Mouse (Mus musculus) limb, embryonic 14.5 days (tissue): ENCODE results near the gene Majin. TPM values are rescaled to one million over a fixed set of nuclear protein-coding genes. Genes with fewer than 3 reads are reported as not detected.

Experiments
- ATAC-seq: fragments of 200-750 bp; cut with Nextera tagmentation; 2 replicates; pipeline ENCODE4 v1.8.0; 2017; ENCODE audit warnings: low read depth, moderate number of reproducible peaks, moderate TSS enrichment; ENCODE audit not compliant: low FRiP score
- DNase-seq: peaks from one replicate; pipeline ENCODE4 v3.0.0-alpha.2; 2015; ENCODE audit warnings: low spot score
- H3K27ac ChIP-seq: fragments of 300-500 bp; sonication (generic); replicated peaks from 2 replicates; pipeline ENCODE4 v1.5.1; 2014; ENCODE audit warnings: low read depth, mild to moderate bottlenecking, low read length, moderate library complexity, mixed read lengths
- H3K27me3 ChIP-seq: fragments of 300-500 bp; sonication (generic); 2 replicates; pipeline ENCODE4 v1.6.1; 2014; ENCODE audit warnings: low read length, mixed read lengths; ENCODE audit not compliant: control insufficient read depth, insufficient read depth
- H3K36me3 ChIP-seq: fragments of 300-500 bp; sonication (generic); 2 replicates; pipeline ENCODE4 v1.6.1; 2014; ENCODE audit warnings: mild to moderate bottlenecking, low read length, moderate library complexity, mixed read lengths; ENCODE audit not compliant: control insufficient read depth, insufficient read depth
- H3K4me1 ChIP-seq: fragments of 300-500 bp; sonication (generic); 2 replicates; pipeline ENCODE4 v1.6.1; 2014; ENCODE audit warnings: antibody characterized with exemption, low read length, mixed read lengths; ENCODE audit not compliant: control insufficient read depth, insufficient read depth
- H3K4me2 ChIP-seq: fragments of 300-500 bp; sonication (generic); replicated peaks from 2 replicates; pipeline ENCODE4 v1.6.1; 2014; ENCODE audit warnings: low read depth, mild to moderate bottlenecking, low read length, moderate library complexity; ENCODE audit not compliant: severe bottlenecking
- H3K4me3 ChIP-seq: fragments of 300-500 bp; sonication (generic); replicated peaks from 2 replicates; pipeline ENCODE4 v1.5.1; 2014; ENCODE audit warnings: low read length
- H3K9ac ChIP-seq: fragments of 300-500 bp; sonication (generic); 2 replicates; pipeline ENCODE4 v1.6.1; 2014; ENCODE audit warnings: mild to moderate bottlenecking, low read depth, low read length, moderate library complexity; ENCODE audit not compliant: severe bottlenecking
- H3K9me3 ChIP-seq: fragments of 300-500 bp; sonication (generic); 2 replicates; pipeline ENCODE4 v1.6.1; 2016; ENCODE audit warnings: low read length; ENCODE audit not compliant: control insufficient read depth
- POLR2A ChIP-seq: fragments of 200-500 bp; IDR thresholded peaks from 2 replicates; pipeline ENCODE4 v1.8.0; 2012; ENCODE audit warnings: inconsistent platforms, mild to moderate bottlenecking, moderate library complexity, borderline replicate concordance; ENCODE audit not compliant: insufficient read depth, insufficient read length; ENCODE audit errors: extremely low read depth
- WGBS: fragments of 180-500 bp; shearing (Covaris S2); extraction: QIAGEN DNeasy Blood & Tissue Kit; methylation state at CpG from one replicate; pipeline ENCODE4 v1.1.7; 2014; 5-methylcytosine and 5-hydroxymethylcytosine counted together
- polyA plus RNA-seq, 2 experiments: library from polyadenylated mRNA; depleted of rRNA in 1 of 2; stranded (reverse) in 1 of 2; unstranded in 1 of 2; fragments of >200 nt; fragmentation: Nextera tagmentation in 1 of 2; extraction: Ambion mirVana in 1 of 2; gene quantifications; 2 replicates each; pipeline versions ENCODE4 v1.2.1 to v1.2.3; 2012 to 2014

Gene Majin
- polyA plus RNA-seq, 2 experiments, result 0.05 TPM; not detected in 1

GRCm38 (mm10) chr19:6226763-6227162, 42.6 kb downstream of the Majin start:
- Histone ChIP-seq H3K9ac (no peak overlapping the region), H3K9me3 (no peaks in the 10 kb centered on the region), H3K4me1 (no peaks in the 10 kb centered on the region), H3K4me3 (no peak overlapping the region), H3K27ac (no peak overlapping the region), H3K4me2 (no peak overlapping the region), H3K27me3 (no peaks in the 10 kb centered on the region), H3K36me3 (peaks cover 44% of the 10 kb centered on the region)
- TF ChIP-seq POLR2A, result no peak
- WGBS, result 88% methylated on average over 14 of the region's 14 CpGs
- ATAC-seq, result no peak
- DNase-seq, result no peak

GRCm38 (mm10) chr19:6227864-6228263, 43.7 kb downstream of the Majin start:
- Histone ChIP-seq H3K4me2 (no peak overlapping the region), H3K9ac (no peak overlapping the region), H3K36me3 (peaks cover 54% of the 10 kb centered on the region), H3K27me3 (no peaks in the 10 kb centered on the region), H3K4me1 (no peaks in the 10 kb centered on the region), H3K4me3 (no peak overlapping the region), H3K27ac (no peak overlapping the region), H3K9me3 (no peaks in the 10 kb centered on the region)
- DNase-seq (no peak), ATAC-seq (no peak)
- 89% methylated on average over 4 of the region's 4 CpGs for WGBS
- no peak for TF ChIP-seq POLR2A

- ATAC-seq, result no peak
Observed at GRCm38 (mm10) chr19:6230411-6230810, 46.2 kb downstream of the Majin start.

GRCm38 (mm10) chr19:6231036-6231435, 46.8 kb downstream of the Majin start:
- H3K4me1 ChIP-seq, result peaks cover 9% of the 10 kb centered on the region
- no peak overlapping the region for H3K4me3 ChIP-seq
- H3K27me3 ChIP-seq, result no peaks in the 10 kb centered on the region
- no peak overlapping the region for H3K27ac ChIP-seq
- peaks cover 62% of the 10 kb centered on the region for H3K36me3 ChIP-seq
- TF ChIP-seq POLR2A, result no peak
- ATAC-seq, result no peak
- DNase-seq, result no peak
- no peaks in the 10 kb centered on the region for H3K9me3 ChIP-seq
- no peak overlapping the region for H3K9ac ChIP-seq
- no peak overlapping the region for H3K4me2 ChIP-seq
- 81% methylated on average over 2 of the region's 2 CpGs for WGBS

More at GRCm38 (mm10) chr19:6230411-6230810, 46.2 kb downstream of the Majin start:
- Histone ChIP-seq H3K4me3 (no peak overlapping the region), H3K9me3 (no peaks in the 10 kb centered on the region), H3K4me1 (peaks cover 9% of the 10 kb centered on the region), H3K9ac (no peak overlapping the region), H3K36me3 (peaks cover 62% of the 10 kb centered on the region), H3K4me2 (no peak overlapping the region), H3K27me3 (no peaks in the 10 kb centered on the region), H3K27ac (no peak overlapping the region)
- no peak for TF ChIP-seq POLR2A
- DNase-seq, result no peak
- 75% methylated on average over 4 of the region's 4 CpGs for WGBS

- ATAC-seq (no peak), DNase-seq (no peak)
- Histone ChIP-seq H3K4me1 (peaks cover 9% of the 10 kb centered on the region), H3K9me3 (no peaks in the 10 kb centered on the region), H3K27ac (no peak overlapping the region), H3K36me3 (peaks cover 49% of the 10 kb centered on the region), H3K4me3 (no peak overlapping the region), H3K27me3 (no peaks in the 10 kb centered on the region), H3K4me2 (no peak overlapping the region), H3K9ac (no peak overlapping the region)
- no peak for TF ChIP-seq POLR2A
- 93% methylated on average over 16 of the region's 16 CpGs for WGBS
Observed at GRCm38 (mm10) chr19:6233647-6234046, 49.5 kb downstream of the Majin start.
